Mouse (Mus musculus) embryonic facial prominence, embryonic 14.5 days (tissue): ENCODE data around the gene Vat1. TPM values are rescaled to one million over a fixed set of nuclear protein-coding genes. Genes with fewer than 3 reads are reported as not detected.

ENCODE experiments used
- ATAC-seq: fragments of 200-750 bp; cut with Nextera tagmentation; 2 replicates; pipeline ENCODE4 v1.8.0; 2017; ENCODE audit warnings: low read depth, moderate number of reproducible peaks, moderate TSS enrichment
- DNase-seq: peaks from one replicate; pipeline ENCODE4 v3.0.0-alpha.2; 2015; ENCODE audit warnings: low spot score
- H3K27ac ChIP-seq: fragments of 300-500 bp; sonication (generic); replicated peaks from 2 replicates; pipeline ENCODE4 v1.5.1; 2014; ENCODE audit warnings: low read depth, mild to moderate bottlenecking, low read length, moderate library complexity
- H3K27me3 ChIP-seq: fragments of 300-500 bp; sonication (generic); replicated peaks from 2 replicates; pipeline ENCODE4 v1.6.1; 2014; ENCODE audit warnings: low read length; ENCODE audit not compliant: control insufficient read depth, insufficient read depth
- H3K36me3 ChIP-seq: fragments of 300-500 bp; sonication (generic); 2 replicates; pipeline ENCODE4 v1.6.1; 2014; ENCODE audit warnings: low read length, mixed read lengths; ENCODE audit not compliant: control insufficient read depth, insufficient read depth
- H3K4me1 ChIP-seq: fragments of 300-500 bp; sonication (generic); 2 replicates; pipeline ENCODE4 v1.6.1; 2014; ENCODE audit warnings: antibody characterized with exemption, low read length; ENCODE audit not compliant: control insufficient read depth, insufficient read depth
- H3K4me2 ChIP-seq: fragments of 300-500 bp; sonication (generic); 2 replicates; pipeline ENCODE4 v1.6.1; 2014; ENCODE audit warnings: low read depth, mild to moderate bottlenecking, low read length, moderate library complexity, mixed read lengths
- H3K4me3 ChIP-seq: fragments of 300-500 bp; sonication (generic); 2 replicates; pipeline ENCODE4 v1.5.1; 2014; ENCODE audit warnings: low read depth, mild to moderate bottlenecking, low read length
- H3K9ac ChIP-seq: fragments of 300-500 bp; sonication (generic); 2 replicates; pipeline ENCODE4 v1.6.1; 2014; ENCODE audit warnings: low read depth, mild to moderate bottlenecking, low read length, moderate library complexity, mixed read lengths
- H3K9me3 ChIP-seq: fragments of 300-500 bp; sonication (generic); 2 replicates; pipeline ENCODE4 v1.6.1; 2016; ENCODE audit warnings: low read length; ENCODE audit not compliant: control insufficient read depth
- WGBS: fragments of 180-500 bp; shearing (Covaris S2); extraction: QIAGEN DNeasy Blood & Tissue Kit; methylation state at CpG from one replicate; pipeline ENCODE4 v1.1.7; 2014; 5-methylcytosine and 5-hydroxymethylcytosine counted together
- microRNA-seq: library from miRNA; unstranded; fragments of <30 nt; microRNA quantifications from one replicate; pipeline ENCODE4, GENCODE M21; 2016; ENCODE audit warnings: borderline number of aligned reads
- polyA plus RNA-seq: library from polyadenylated mRNA; unstranded; fragments of >200 nt; fragmentation: Nextera tagmentation; extraction: Ambion mirVana; gene quantifications from 2 replicates; pipeline ENCODE4 v1.2.1, GENCODE M21; 2014

Vat1 gene
- polyA plus RNA-seq, 1 experiment from 2014 or later: 51.0 TPM

DNA sequence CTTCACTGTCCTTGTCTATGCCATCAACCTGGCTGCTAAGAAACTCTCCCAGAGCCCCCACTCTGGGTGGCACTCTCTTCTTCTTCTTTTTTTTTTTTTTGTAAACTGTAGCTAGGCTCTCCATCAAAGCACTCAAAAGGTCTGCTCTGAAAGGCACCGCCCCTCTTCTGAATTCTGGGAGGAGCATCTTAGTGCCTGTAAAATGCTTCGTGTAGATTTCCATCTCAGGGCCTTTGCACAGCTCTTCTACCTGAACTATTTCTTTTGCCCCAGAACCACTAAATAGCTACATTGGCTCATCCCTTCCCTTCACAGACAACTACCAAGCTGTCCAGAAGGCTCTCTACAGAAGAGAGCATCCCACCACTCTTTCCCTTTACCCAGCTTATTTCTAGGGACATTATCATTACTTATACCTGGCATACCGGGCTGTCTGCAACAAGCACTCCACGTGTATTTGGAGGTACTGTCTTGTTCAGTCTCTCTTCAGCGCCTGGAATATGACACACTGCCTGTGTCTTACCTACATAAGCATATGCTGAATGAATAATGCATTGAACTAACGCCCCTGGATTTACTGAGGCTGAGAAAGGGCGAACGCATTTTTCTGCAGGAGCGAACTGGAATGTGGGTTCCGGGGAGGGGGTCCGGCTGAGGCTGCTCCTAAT, 49.5 kb downstream of the Vat1 start:
- Histone ChIP-seq H3K9ac (peak overlapping the region; percentile 86), H3K9me3 (no peaks in the 10 kb centered on the region), H3K4me2 (peak overlapping the region; percentile 75), H3K4me3 (peak overlapping the region; percentile 74), H3K36me3 (peaks cover 24% of the 10 kb centered on the region), H3K27me3 (no peaks in the 10 kb centered on the region), H3K4me1 (peaks cover 4% of the 10 kb centered on the region; the same call in 1 of the 2 replicates), H3K27ac (peak overlapping the region; percentile 63)
- WGBS: 2% methylated on average over 11 of the region's 11 CpGs
- ATAC-seq: no peak; the same call in 1 of the 2 replicates
- DNase-seq: no peak

DNA sequence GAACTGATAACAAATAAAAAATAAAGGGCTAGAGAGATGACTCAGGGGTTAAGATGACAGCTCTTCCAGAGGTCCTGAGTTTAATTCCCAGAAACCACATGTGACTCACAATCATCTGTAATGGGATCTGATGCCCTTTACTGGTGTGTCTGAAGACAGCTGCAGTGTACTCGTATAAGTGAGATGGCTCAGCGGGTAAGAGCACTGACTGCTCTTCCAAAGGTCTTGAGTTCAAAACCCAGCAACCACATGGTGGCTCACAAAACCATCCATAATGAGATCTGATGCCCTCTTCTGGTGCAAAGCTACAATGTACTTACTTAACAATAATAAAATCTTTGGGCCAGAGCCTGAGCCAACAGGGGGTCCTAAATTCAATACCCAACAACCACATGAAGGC, 50.7 kb downstream of the Vat1 start:
- H3K9me3 ChIP-seq: no peaks in the 10 kb centered on the region
- H3K9ac ChIP-seq: no peak overlapping the region
- ATAC-seq (no peak), DNase-seq (no peak)
- no peak overlapping the region for H3K27ac ChIP-seq
- H3K4me1 ChIP-seq: peaks cover 4% of the 10 kb centered on the region; the same call in 1 of the 2 replicates
- H3K4me3 ChIP-seq: no peak overlapping the region
- H3K4me2 ChIP-seq: no peak overlapping the region
- H3K27me3 ChIP-seq: no peaks in the 10 kb centered on the region
- 82% methylated on average over 2 of the region's 2 CpGs for WGBS
- peaks cover 37% of the 10 kb centered on the region for H3K36me3 ChIP-seq

Small RNA genes lying within 50 kb of the gene (microRNA-seq; reads per million reads assigned to microRNA genes)
- gene Mir6929: 0.83 reads per million

Other genes with a start within 250 kb of the Vat1 start
- 14.8 and 15.5 TPM in 2 replicates for gene Ezh1, start 239.8 kb downstream of the Vat1 start, polyA plus RNA-seq
- 128 and 154 TPM in 2 replicates for gene Ramp2, start 220.2 kb downstream of the Vat1 start, polyA plus RNA-seq
- gene Vps25, start 212.5 kb downstream of the Vat1 start, polyA plus RNA-seq: 111 and 116 TPM in 2 replicates
- 10.7 and 11.9 TPM in 2 replicates for gene Wnk4, start 205.7 kb downstream of the Vat1 start, polyA plus RNA-seq
- gene Cntd1, start 187.2 kb downstream of the Vat1 start, polyA plus RNA-seq: 0.90 and 1.6 TPM in 2 replicates
- gene Coa3, start 187.1 kb downstream of the Vat1 start, polyA plus RNA-seq: 180 and 181 TPM in 2 replicates
- 134 and 139 TPM in 2 replicates for gene Becn1, start 163.9 kb downstream of the Vat1 start, polyA plus RNA-seq
- 98.0 and 106 TPM in 2 replicates for gene Psme3, start 150.0 kb downstream of the Vat1 start, polyA plus RNA-seq
- gene Aoc2, start 141.2 kb downstream of the Vat1 start, polyA plus RNA-seq: 0.75 and 0.82 TPM in 2 replicates
- 2.0 and 2.4 TPM in 2 replicates for gene Aoc3, start 135.6 kb downstream of the Vat1 start, polyA plus RNA-seq
- not detected in 2 replicates for gene G6pc, start 98.7 kb downstream of the Vat1 start, polyA plus RNA-seq
- 43.4 and 59.3 TPM in 2 replicates for gene Aarsd1, start 48.6 kb downstream of the Vat1 start, polyA plus RNA-seq
- 13.4 and 16.0 TPM in 2 replicates for gene Gm27029, start 41.4 kb downstream of the Vat1 start, polyA plus RNA-seq
- 16.2 and 17.3 TPM in 2 replicates for gene Rundc1, start 41.1 kb downstream of the Vat1 start, polyA plus RNA-seq
- gene Ptges3l, start 40.9 kb downstream of the Vat1 start, polyA plus RNA-seq: 35.5 and 37.1 TPM in 2 replicates
- gene Rpl27, start 23.9 kb downstream of the Vat1 start, polyA plus RNA-seq: 376 and 406 TPM in 2 replicates
- 14.1 and 14.3 TPM in 2 replicates for gene Ifi35, start 17.8 kb downstream of the Vat1 start, polyA plus RNA-seq
- 7.4 and 9.8 TPM in 2 replicates for gene Rnd2, start 1.2 kb downstream of the Vat1 start, polyA plus RNA-seq
- 10.4 and 11.3 TPM in 2 replicates for gene Brca1, start 85.7 kb upstream of the Vat1 start, polyA plus RNA-seq
- gene Nbr1, start 85.9 kb upstream of the Vat1 start, polyA plus RNA-seq: 63.6 and 70.6 TPM in 2 replicates
- gene Tmem106a, start 116.0 kb upstream of the Vat1 start, polyA plus RNA-seq: 5.9 and 6.5 TPM in 2 replicates
- not detected in 2 replicates for gene Gm11634, start 133.0 kb upstream of the Vat1 start, polyA plus RNA-seq
- gene Rdm1, start 161.0 kb upstream of the Vat1 start, polyA plus RNA-seq: 34.9 and 39.4 TPM in 2 replicates
- gene Arl4d, start 199.3 kb upstream of the Vat1 start, polyA plus RNA-seq: 4.2 and 4.7 TPM in 2 replicates